Mouse (Mus musculus): Measurements from ENCODE around the gene Nfkbil1. TPM values are rescaled to one million over a fixed set of nuclear protein-coding genes. Genes with fewer than 3 reads are reported as not detected.

Nfkbil1 gene
- polyA plus RNA-seq, 1 experiment from 2014 or later: 5.7 TPM

DNA sequence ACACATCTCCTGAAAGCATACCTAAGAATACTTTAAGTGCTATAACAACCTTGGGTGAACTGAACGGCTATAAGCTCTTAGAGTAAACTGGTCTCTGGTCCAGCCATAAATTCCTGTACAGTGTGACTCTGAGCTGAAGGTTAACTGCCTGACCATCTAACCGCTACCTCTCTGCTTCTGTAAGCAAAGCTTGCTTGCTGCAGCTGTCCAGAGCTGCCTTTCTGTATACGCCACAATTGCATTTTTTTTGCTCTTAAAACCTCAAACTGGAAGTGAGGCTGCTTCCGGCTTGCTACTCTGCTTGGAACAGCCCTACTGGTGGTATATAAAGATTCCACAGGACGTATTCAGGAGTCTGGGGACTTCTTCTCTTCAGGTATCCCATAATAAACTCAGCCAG is 2.9 kb downstream of the Nfkbil1 start:
- Histone ChIP-seq H3K4me2 (peak overlapping the region; percentile 96), H3K4me3 (0 out of 2 replicates have a peak overlapping the region, but pooled peaks have one; percentile 3), H3K9ac (no peak overlapping the region), H3K9me3 (replicated peaks) (no peaks in the 10 kb centered on the region), H3K36me3 (peaks cover 52% of the 10 kb centered on the region), H3K4me1 (peaks cover 56% of the 10 kb centered on the region), H3K27ac (peak overlapping the region; percentile 49), H3K27me3 (replicated peaks) (no peaks in the 10 kb centered on the region)
- 67% methylated on average over 5 of the region's 5 CpGs for WGBS (ENCODE audit: insufficient replicate concordance)
- ATAC-seq: no peak

- 11% methylated on average over 12 of the region's 12 CpGs for WGBS (ENCODE audit: insufficient replicate concordance)
- ATAC-seq: no peak
These were observed 3.5 kb downstream of the Nfkbil1 start for GRCm38 (mm10) chr17:35232043-35232442.

GRCm38 (mm10) chr17:35231022-35231421 is 4.6 kb downstream of the Nfkbil1 start:
- no peak overlapping the region for H3K9ac ChIP-seq
- 80% methylated on average over 10 of the region's 10 CpGs for WGBS (ENCODE audit: insufficient replicate concordance)
- no peak for ATAC-seq
- no peaks in the 10 kb centered on the region for H3K27me3 ChIP-seq (replicated peaks)
- no peak overlapping the region for H3K4me2 ChIP-seq
- no peak overlapping the region for H3K27ac ChIP-seq
- no peak overlapping the region for H3K4me3 ChIP-seq
- H3K36me3 ChIP-seq: peaks cover 57% of the 10 kb centered on the region
- peaks cover 57% of the 10 kb centered on the region for H3K4me1 ChIP-seq
- no peaks in the 10 kb centered on the region for H3K9me3 ChIP-seq (replicated peaks)

More at GRCm38 (mm10) chr17:35232043-35232442, 3.5 kb downstream of the Nfkbil1 start:
- peak overlapping the region; percentile 49; the same call in 1 of the 2 replicates for H3K27ac ChIP-seq
- H3K36me3 ChIP-seq: peaks cover 57% of the 10 kb centered on the region
- 0 out of 2 replicates have a peak overlapping the region, but pooled peaks have one; percentile 3 for H3K4me3 ChIP-seq
- H3K27me3 ChIP-seq (replicated peaks): no peaks in the 10 kb centered on the region
- peaks cover 54% of the 10 kb centered on the region for H3K4me1 ChIP-seq
- H3K9ac ChIP-seq: no peak overlapping the region
- peak overlapping the region; percentile 96 for H3K4me2 ChIP-seq
- H3K9me3 ChIP-seq (replicated peaks): no peaks in the 10 kb centered on the region

DNA sequence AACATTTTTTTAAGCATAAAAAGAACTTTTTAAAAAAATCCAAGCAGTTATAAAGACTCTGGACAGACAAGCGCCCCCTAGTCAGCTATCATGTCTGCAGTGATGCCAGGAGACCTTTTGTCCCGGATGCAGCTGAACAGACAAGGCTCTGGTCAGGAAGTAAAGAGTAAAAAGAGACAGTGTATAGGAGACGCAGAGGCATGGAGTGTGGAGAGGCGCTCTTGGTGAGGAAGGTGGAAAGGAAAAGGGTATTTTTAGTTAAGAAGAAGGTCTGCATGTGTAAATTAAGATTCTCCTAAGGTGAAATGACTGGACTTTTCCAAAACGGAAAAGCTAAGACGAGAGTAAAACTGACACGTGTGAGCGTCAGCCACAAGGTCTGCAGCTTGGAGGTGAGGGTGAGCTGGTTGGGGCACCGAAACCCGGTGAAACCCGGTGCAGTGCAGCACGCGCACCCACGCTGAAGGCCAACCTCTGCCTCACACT is 9.0 kb downstream of the Nfkbil1 start:
- WGBS (ENCODE audit: insufficient replicate concordance): 67% methylated on average over 14 of the region's 14 CpGs

DNA sequence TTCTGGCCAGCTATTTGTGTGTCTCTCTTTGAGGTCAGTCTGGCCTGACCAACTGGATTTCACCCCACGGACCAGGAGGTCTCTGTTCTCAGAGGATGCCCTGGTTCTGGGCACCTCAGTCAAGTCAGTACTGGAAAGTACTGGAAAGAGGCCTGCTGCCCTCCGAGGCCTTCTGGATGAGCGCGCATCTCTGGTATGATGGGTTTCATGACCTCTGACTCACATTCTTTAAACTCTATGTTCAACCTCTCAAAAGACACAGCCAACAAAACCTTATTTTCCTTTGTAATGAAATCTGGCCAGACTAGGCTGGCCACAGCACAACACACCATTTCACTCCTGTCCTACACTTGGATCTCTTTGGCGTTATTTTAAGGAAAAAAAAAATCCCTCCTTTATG is 10.1 kb downstream of the Nfkbil1 start:
- Histone ChIP-seq H3K9ac (no peak overlapping the region), H3K4me1 (peaks cover 27% of the 10 kb centered on the region), H3K27me3 (replicated peaks) (no peaks in the 10 kb centered on the region), H3K4me2 (no peak overlapping the region), H3K9me3 (replicated peaks) (no peaks in the 10 kb centered on the region), H3K4me3 (no peak overlapping the region), H3K36me3 (peaks cover 69% of the 10 kb centered on the region), H3K27ac (no peak overlapping the region)
- ATAC-seq: no peak
- 90% methylated on average over 5 of the region's 5 CpGs for WGBS (ENCODE audit: insufficient replicate concordance)

More for the DNA sequence above, 9.0 kb downstream of the Nfkbil1 start:
- Histone ChIP-seq H3K27ac (no peak overlapping the region), H3K36me3 (peaks cover 71% of the 10 kb centered on the region), H3K4me1 (peaks cover 34% of the 10 kb centered on the region), H3K9me3 (replicated peaks) (no peaks in the 10 kb centered on the region), H3K27me3 (replicated peaks) (no peaks in the 10 kb centered on the region), H3K9ac (no peak overlapping the region), H3K4me3 (no peak overlapping the region), H3K4me2 (no peak overlapping the region)
- ATAC-seq: no peak

- ATAC-seq: no peak
- no peak overlapping the region for H3K4me2 ChIP-seq
- WGBS (ENCODE audit: insufficient replicate concordance): 86% methylated on average over 4 of the region's 4 CpGs
- H3K9ac ChIP-seq: no peak overlapping the region
- H3K36me3 ChIP-seq: peaks cover 69% of the 10 kb centered on the region
- no peak overlapping the region for H3K4me3 ChIP-seq
- peaks cover 35% of the 10 kb centered on the region for H3K4me1 ChIP-seq
- no peak overlapping the region for H3K27ac ChIP-seq
- no peaks in the 10 kb centered on the region for H3K9me3 ChIP-seq (replicated peaks)
- no peaks in the 10 kb centered on the region for H3K27me3 ChIP-seq (replicated peaks)
These were observed 11.0 kb downstream of the Nfkbil1 start for GRCm38 (mm10) chr17:35224641-35225040.

DNA sequence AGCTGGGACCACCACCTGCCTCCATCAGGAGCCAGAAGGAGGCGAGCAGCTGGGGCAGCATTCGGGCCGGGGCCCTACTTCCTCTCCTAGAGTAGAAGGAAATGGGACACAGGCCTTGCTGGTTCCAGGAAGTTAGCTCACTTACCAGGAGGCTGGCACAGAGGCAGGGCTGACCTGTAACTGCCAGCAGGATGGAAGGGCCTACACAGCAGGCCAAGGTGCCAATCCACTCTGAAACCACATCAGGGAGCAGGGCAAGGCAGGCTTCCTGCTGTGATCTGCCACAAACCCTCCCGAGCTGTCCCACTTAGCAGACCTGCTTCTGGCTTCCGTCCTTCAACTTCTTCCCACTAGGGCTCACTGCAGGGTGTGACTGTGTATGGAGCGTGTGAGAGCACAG is 13.3 kb downstream of the Nfkbil1 start:
- Histone ChIP-seq H3K4me3 (no peak overlapping the region), H3K27me3 (replicated peaks) (no peaks in the 10 kb centered on the region), H3K4me2 (no peak overlapping the region), H3K27ac (peak overlapping the region; percentile 17; the same call in 1 of the 2 replicates), H3K9ac (no peak overlapping the region), H3K4me1 (peaks cover 49% of the 10 kb centered on the region), H3K9me3 (replicated peaks) (no peaks in the 10 kb centered on the region), H3K36me3 (peaks cover 47% of the 10 kb centered on the region)
- ATAC-seq: no peak
- WGBS (ENCODE audit: insufficient replicate concordance): 52% methylated on average over 6 of the region's 6 CpGs

DNA sequence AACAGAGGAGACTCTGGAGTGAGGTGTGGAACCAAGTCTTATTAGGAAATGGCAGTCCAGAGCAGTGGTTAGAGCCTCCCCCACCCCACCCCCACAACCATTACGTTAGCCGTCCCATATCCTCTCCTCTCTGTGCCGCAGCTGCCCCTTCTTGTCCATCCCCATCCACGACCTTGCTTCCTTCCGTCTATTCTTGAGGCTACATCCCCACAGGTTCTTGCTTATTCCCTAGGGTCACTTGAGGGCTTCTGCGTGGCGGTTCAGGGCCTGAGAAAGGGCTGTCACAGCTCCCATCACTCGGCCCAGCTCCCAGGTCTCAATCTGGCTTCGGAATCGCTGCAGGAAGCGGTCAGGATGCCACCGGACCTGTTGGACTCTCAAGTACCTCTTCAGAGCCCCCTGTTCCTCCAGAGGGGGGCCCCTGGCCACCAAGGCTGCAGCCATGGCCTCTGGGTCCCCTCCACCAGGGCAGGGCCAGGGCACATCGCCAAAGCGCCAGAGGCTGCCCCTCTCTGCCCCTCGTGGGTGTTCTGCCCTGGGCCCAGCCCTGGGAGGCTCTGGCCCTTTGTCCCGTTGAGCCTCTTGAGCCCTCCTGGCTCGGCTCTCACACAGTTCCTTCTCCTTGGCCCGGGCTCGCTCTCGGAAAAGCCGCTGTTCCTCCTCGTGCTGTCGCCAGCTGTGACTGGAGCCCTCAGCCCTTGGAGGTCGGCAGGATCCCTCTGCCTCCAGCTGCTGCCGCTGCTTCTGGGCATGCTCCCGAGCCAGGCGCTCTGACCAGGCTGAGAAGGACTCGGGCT is 15.2 kb downstream of the Nfkbil1 start, which contains the start of gene Gm16181:
Gene Gm16181 (plus strand): TSS at position 679 of the 797 bp plus-strand sequence.
- no peak within 1 kb of the TSS for H3K9ac ChIP-seq
- no peaks in the 10 kb centered on the region for H3K27me3 ChIP-seq (replicated peaks)
- ATAC-seq: no peak; the same call in 1 of the 2 replicates
- WGBS (ENCODE audit: insufficient replicate concordance): 57% methylated on average over 28 of the region's 28 CpGs
- peak within 1 kb of the TSS; percentile 48 for H3K27ac ChIP-seq
- no peak within 1 kb of the TSS for H3K4me3 ChIP-seq
- H3K4me2 ChIP-seq: no peak within 1 kb of the TSS
- H3K36me3 ChIP-seq: peaks cover 43% of the 10 kb centered on the region
- no peaks in the 10 kb centered on the region for H3K9me3 ChIP-seq (replicated peaks)
- H3K4me1 ChIP-seq: peaks cover 36% of the 10 kb centered on the region

GRCm38 (mm10) chr17:35219601-35220041 is 16.0 kb downstream of the Nfkbil1 start:
- 16% methylated on average over 6 of the region's 6 CpGs for WGBS (ENCODE audit: insufficient replicate concordance)
- no peak for ATAC-seq
- H3K27ac ChIP-seq: peak overlapping the region; percentile 4; the same call in 1 of the 2 replicates
- 0 out of 2 replicates have a peak, but pooled peaks cover 5% of the 10 kb centered on the region for H3K27me3 ChIP-seq (replicated peaks)
- H3K9me3 ChIP-seq (replicated peaks): no peaks in the 10 kb centered on the region
- peaks cover 40% of the 10 kb centered on the region for H3K4me1 ChIP-seq
- H3K9ac ChIP-seq: no peak overlapping the region
- peaks cover 35% of the 10 kb centered on the region for H3K36me3 ChIP-seq
- no peak overlapping the region for H3K4me2 ChIP-seq
- H3K4me3 ChIP-seq: no peak overlapping the region

GRCm38 (mm10) chr17:35218516-35219193 is 16.9 kb downstream of the Nfkbil1 start:
- WGBS (ENCODE audit: insufficient replicate concordance): 15% methylated on average over 18 of the region's 18 CpGs
- ATAC-seq: peak; percentile 32
- Histone ChIP-seq H3K9me3 (replicated peaks) (no peaks in the 10 kb centered on the region), H3K27me3 (replicated peaks) (0 out of 2 replicates have a peak, but pooled peaks cover 12% of the 10 kb centered on the region), H3K27ac (peak overlapping the region; percentile 62; the same call in 1 of the 2 replicates), H3K9ac (no peak overlapping the region), H3K4me3 (no peak overlapping the region), H3K36me3 (peaks cover 32% of the 10 kb centered on the region), H3K4me2 (peak overlapping the region; percentile 26), H3K4me1 (peaks cover 43% of the 10 kb centered on the region)

GRCm38 (mm10) chr17:35213071-35213470 is 22.5 kb downstream of the Nfkbil1 start:
- no peak overlapping the region for H3K9ac ChIP-seq
- 73% methylated on average over 5 of the region's 5 CpGs for WGBS (ENCODE audit: insufficient replicate concordance)
- no peak overlapping the region for H3K4me2 ChIP-seq
- no peaks in the 10 kb centered on the region for H3K9me3 ChIP-seq (replicated peaks)
- H3K36me3 ChIP-seq: no peaks in the 10 kb centered on the region
- H3K27ac ChIP-seq: no peak overlapping the region
- H3K4me3 ChIP-seq: no peak overlapping the region
- ATAC-seq: no peak
- 0 out of 2 replicates have a peak, but pooled peaks cover 7% of the 10 kb centered on the region for H3K4me1 ChIP-seq
- peaks cover 19% of the 10 kb centered on the region; the same call in 1 of the 2 replicates for H3K27me3 ChIP-seq (replicated peaks)

Data from liver, embryonic 12.5 days (tissue).